Mouse (Mus musculus) retina, postnatal 7 days (tissue): ENCODE data around the gene Duox2.
A peak's percentile ranks its signal among the peaks of the same experiment; 100 is the strongest.

ENCODE experiments used
- DNase-seq: peaks from one replicate; pipeline ENCODE4 v3.0.0-alpha.2; 2012; ENCODE audit warnings: low read depth, low spot score

The Duox2 gene

GRCm38 (mm10) chr2:122240735-122241134 is 57.5 kb downstream of the Duox2 start:
- no peak for DNase-seq

GRCm38 (mm10) chr2:122237891-122238470 is 60.3 kb downstream of the Duox2 start:
- no peak for DNase-seq

GRCm38 (mm10) chr2:122236321-122236720 is 61.9 kb downstream of the Duox2 start:
- DNase-seq, result no peak

- DNase-seq, result no peak
These were observed 62.8 kb downstream of the Duox2 start for GRCm38 (mm10) chr2:122235425-122235824.

- peak; percentile 70 for DNase-seq
These were observed 63.5 kb downstream of the Duox2 start, which contains the start of gene Sord for GRCm38 (mm10) chr2:122234611-122235288. Gene Sord (plus strand): TSS chr2:122234749.

GRCm38 (mm10) chr2:122233759-122234557 is 64.3 kb downstream of the Duox2 start:
- DNase-seq, result peak; percentile 19

GRCm38 (mm10) chr2:122233341-122233740 is 64.9 kb downstream of the Duox2 start:
- no peak for DNase-seq

- DNase-seq, result no peak
These were observed 66.6 kb downstream of the Duox2 start for GRCm38 (mm10) chr2:122231616-122232015.

GRCm38 (mm10) chr2:122230395-122230794 is 67.9 kb downstream of the Duox2 start:
- DNase-seq, result no peak
